Mouse (Mus musculus): Measurements from ENCODE around the gene Zfp663. TPM values are rescaled to one million over a fixed set of nuclear protein-coding genes. Genes with fewer than 3 reads are reported as not detected.

The Zfp663 gene
- total and polyA plus RNA-seq, 2 experiments from 2014 or later = not detected

- Histone ChIP-seq H3K36me3 (replicated peaks; ENCODE audit: control insufficient read depth, insufficient read depth, low read length) (peaks cover 72% of the 10 kb centered on the region), H3K9me3 (replicated peaks; ENCODE audit: control insufficient read depth, low read length) (no peaks in the 10 kb centered on the region), H3K27ac (ENCODE audit: low read depth) (no peak overlapping the region), H3K9ac (replicated peaks; ENCODE audit: low read depth, low read length) (no peak overlapping the region), H3K4me2 (ENCODE audit: low read depth, low read length) (no peak overlapping the region), H3K4me1 (ENCODE audit: control insufficient read depth, insufficient read depth) (no peaks in the 10 kb centered on the region), H3K27me3 (ENCODE audit: control insufficient read depth, insufficient read depth, low read length) (no peaks in the 10 kb centered on the region), H3K4me3 (ENCODE audit: low read depth, low read length) (no peak overlapping the region)
- DNase-seq (ENCODE audit: low spot score) = no peak
- TF ChIP-seq CTCF (IDR thresholded peaks at IDR 0.05; ENCODE audit: low read depth) (no peak), EP300 (IDR thresholded peaks at IDR 0.05; ENCODE audit: low read depth) (no peak)
- no peak for ATAC-seq (ENCODE audit: insufficient read depth, low read depth)
- WGBS = 86% methylated on average over 19 of the region's 19 CpGs
Observed at GRCm38 (mm10) chr2:165304819-165305218, 63.7 kb downstream of the Zfp663 start.

GRCm38 (mm10) chr2:165303354-165304012 is 65.0 kb downstream of the Zfp663 start:
- ATAC-seq (ENCODE audit: insufficient read depth, low read depth) (no peak), DNase-seq (ENCODE audit: low spot score) (no peak)
- Histone ChIP-seq H3K27ac (ENCODE audit: low read depth) (no peak overlapping the region), H3K4me1 (ENCODE audit: control insufficient read depth, insufficient read depth) (no peaks in the 10 kb centered on the region), H3K4me3 (ENCODE audit: low read depth, low read length) (no peak overlapping the region), H3K27me3 (ENCODE audit: control insufficient read depth, insufficient read depth, low read length) (no peaks in the 10 kb centered on the region), H3K9me3 (replicated peaks; ENCODE audit: control insufficient read depth, low read length) (no peaks in the 10 kb centered on the region), H3K9ac (replicated peaks; ENCODE audit: low read depth, low read length) (no peak overlapping the region), H3K36me3 (replicated peaks; ENCODE audit: control insufficient read depth, insufficient read depth, low read length) (peaks cover 70% of the 10 kb centered on the region), H3K4me2 (ENCODE audit: low read depth, low read length) (no peak overlapping the region)
- WGBS = 92% methylated on average over 6 of the region's 6 CpGs
- TF ChIP-seq CTCF (IDR thresholded peaks at IDR 0.05; ENCODE audit: low read depth) = no peak
- no peak for TF ChIP-seq EP300 (IDR thresholded peaks at IDR 0.05; ENCODE audit: low read depth)

DNA sequence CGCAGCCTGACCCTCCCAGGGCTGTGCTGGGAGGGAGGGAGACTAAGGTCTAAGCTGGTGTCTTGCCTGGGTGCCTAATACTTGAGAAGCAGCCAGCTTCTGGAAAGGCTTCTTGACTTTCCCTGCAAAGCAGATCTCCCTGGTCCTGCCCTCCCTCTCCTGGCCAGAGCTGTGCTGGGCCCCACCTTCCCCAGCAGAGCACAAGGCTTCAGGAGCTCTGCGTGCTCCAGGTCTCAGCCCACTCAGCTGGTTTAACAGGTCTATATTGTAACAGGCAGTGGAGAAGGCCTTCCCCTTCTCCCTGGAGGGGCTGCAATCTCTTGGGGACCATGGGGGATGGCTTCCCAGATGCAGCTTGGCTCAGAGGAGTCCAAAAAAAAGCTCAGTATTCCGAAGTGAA is 67.1 kb downstream of the Zfp663 start:
- TF ChIP-seq CTCF (IDR thresholded peaks at IDR 0.05; ENCODE audit: low read depth) (no peak), EP300 (IDR thresholded peaks at IDR 0.05; ENCODE audit: low read depth) (no peak)
- WGBS = 66% methylated on average over 3 of the region's 3 CpGs
- ATAC-seq (ENCODE audit: insufficient read depth, low read depth) = no peak

More for the DNA sequence above, 67.1 kb downstream of the Zfp663 start:
- Histone ChIP-seq H3K4me1 (ENCODE audit: control insufficient read depth, insufficient read depth) (no peaks in the 10 kb centered on the region), H3K27me3 (ENCODE audit: control insufficient read depth, insufficient read depth, low read length) (no peaks in the 10 kb centered on the region), H3K36me3 (replicated peaks; ENCODE audit: control insufficient read depth, insufficient read depth, low read length) (peaks cover 75% of the 10 kb centered on the region), H3K9me3 (replicated peaks; ENCODE audit: control insufficient read depth, low read length) (no peaks in the 10 kb centered on the region), H3K9ac (replicated peaks; ENCODE audit: low read depth, low read length) (no peak overlapping the region), H3K4me2 (ENCODE audit: low read depth, low read length) (no peak overlapping the region), H3K4me3 (ENCODE audit: low read depth, low read length) (no peak overlapping the region), H3K27ac (ENCODE audit: low read depth) (no peak overlapping the region)
- DNase-seq (ENCODE audit: low spot score) = no peak

Other genes with a start within 250 kb of the Zfp663 start
- gene Cdh22, start 133.9 kb downstream of the Zfp663 start, total RNA-seq (2014; rRNA removed; ENCODE audit: low replicate concordance) = 0.04 and 0.19 TPM in 2 replicates
- gene Cdh22, start 133.9 kb downstream of the Zfp663 start, polyA plus RNA-seq (2015; fragmentation: Nextera tagmentation; extraction: Ambion mirVana) = 0.05 and 0.08 TPM in 2 replicates
- gene Slc35c2, start 80.9 kb downstream of the Zfp663 start, total RNA-seq (2014; rRNA removed; ENCODE audit: low replicate concordance) = 39.4 and 73.8 TPM in 2 replicates
- gene Slc35c2, start 80.9 kb downstream of the Zfp663 start, polyA plus RNA-seq (2015; fragmentation: Nextera tagmentation; extraction: Ambion mirVana) = 32.6 and 33.7 TPM in 2 replicates
- 69.6 and 70.6 TPM in 2 replicates for gene Elmo2, start 42.2 kb downstream of the Zfp663 start, total RNA-seq (2014; rRNA removed; ENCODE audit: low replicate concordance)
- gene Elmo2, start 42.2 kb downstream of the Zfp663 start, polyA plus RNA-seq (2015; fragmentation: Nextera tagmentation; extraction: Ambion mirVana) = 24.1 and 24.6 TPM in 2 replicates
- gene Zfp334, start 19.5 kb upstream of the Zfp663 start, total RNA-seq (2014; rRNA removed; ENCODE audit: low replicate concordance) = 2.7 and 3.3 TPM in 2 replicates
- 1.4 and 1.6 TPM in 2 replicates for gene Zfp334, start 19.5 kb upstream of the Zfp663 start, polyA plus RNA-seq (2015; fragmentation: Nextera tagmentation; extraction: Ambion mirVana)
- not detected in 2 replicates for gene Ocstamp, start 31.7 kb upstream of the Zfp663 start, total RNA-seq (2014; rRNA removed; ENCODE audit: low replicate concordance)
- gene Ocstamp, start 31.7 kb upstream of the Zfp663 start, polyA plus RNA-seq (2015; fragmentation: Nextera tagmentation; extraction: Ambion mirVana) = 0.07 TPM in 1 of 2 replicates, not detected in the other
- gene Slc13a3, start 104.5 kb upstream of the Zfp663 start, total RNA-seq (2014; rRNA removed; ENCODE audit: low replicate concordance) = 0.04 TPM in 1 of 2 replicates, not detected in the other
- gene Slc13a3, start 104.5 kb upstream of the Zfp663 start, polyA plus RNA-seq (2015; fragmentation: Nextera tagmentation; extraction: Ambion mirVana) = 0.14 and 0.16 TPM in 2 replicates
- 14.9 and 22.4 TPM in 2 replicates for gene Trp53rka, start 124.6 kb upstream of the Zfp663 start, total RNA-seq (2014; rRNA removed; ENCODE audit: low replicate concordance)
- gene Trp53rka, start 124.6 kb upstream of the Zfp663 start, polyA plus RNA-seq (2015; fragmentation: Nextera tagmentation; extraction: Ambion mirVana) = 14.4 and 15.7 TPM in 2 replicates
- 3.5 and 4.3 TPM in 2 replicates for gene Slc2a10, start 135.1 kb upstream of the Zfp663 start, total RNA-seq (2014; rRNA removed; ENCODE audit: low replicate concordance)
- gene Slc2a10, start 135.1 kb upstream of the Zfp663 start, polyA plus RNA-seq (2015; fragmentation: Nextera tagmentation; extraction: Ambion mirVana) = 2.6 and 3.6 TPM in 2 replicates
- 0.95 and 3.2 TPM in 2 replicates for gene Eya2, start 226.3 kb upstream of the Zfp663 start, total RNA-seq (2014; rRNA removed; ENCODE audit: low replicate concordance)
- gene Eya2, start 226.3 kb upstream of the Zfp663 start, polyA plus RNA-seq (2015; fragmentation: Nextera tagmentation; extraction: Ambion mirVana) = 0.96 and 1.1 TPM in 2 replicates

Measured in heart, postnatal 0 days (tissue).